Comparison of ENCODE assay signal across 8 mouse cellular contexts in the genomic region with DNA sequence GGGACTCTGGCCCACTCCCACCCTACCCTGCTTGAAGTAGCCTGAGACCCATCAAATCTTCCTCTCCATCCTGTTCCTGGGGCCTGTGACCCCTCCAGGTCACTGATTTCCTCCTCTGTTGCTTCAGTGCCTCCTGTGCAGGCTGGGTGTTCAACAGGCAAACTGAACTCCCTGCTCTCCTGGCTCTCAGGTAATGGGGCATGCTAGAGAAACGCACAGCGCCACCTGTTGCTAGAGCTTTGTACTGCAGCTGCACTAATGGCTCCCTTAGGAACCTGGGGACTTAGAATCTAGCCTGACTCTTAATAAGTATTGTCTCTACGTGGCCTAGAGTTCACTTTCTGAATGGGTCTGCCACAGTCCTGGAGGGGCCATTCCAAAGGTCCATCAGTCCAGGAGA. TPM values are rescaled to one million over a fixed set of nuclear protein-coding genes. Genes with fewer than 3 reads are reported as not detected.
A peak's percentile ranks its signal among the peaks of the same experiment; 100 is the strongest.
DNase-seq lines count a peak whose midpoint lies in the region; ATAC-seq and TF ChIP-seq lines count a peak whose summit lies in the region.

No protein-coding gene starts in this region.

- no peaks in the 10 kb centered on the region for H3K27me3 ChIP-seq in forebrain, embryonic 10.5 days (ENCODE audit: poor library complexity, severe bottlenecking)
- no peaks in the 10 kb centered on the region for H3K27me3 ChIP-seq in forebrain, embryonic 12.5 days
- H3K27me3 ChIP-seq in forebrain, embryonic 15.5 days: no peaks in the 10 kb centered on the region
- H3K27me3 ChIP-seq in hindbrain, postnatal 0 days (ENCODE audit: insufficient read depth, low read length): no peaks in the 10 kb centered on the region
- no peaks in the 10 kb centered on the region for H3K27me3 ChIP-seq in midbrain, embryonic 13.5 days

- H3K9me3 ChIP-seq in forebrain, embryonic 10.5 days: no peaks in the 10 kb centered on the region
- no peaks in the 10 kb centered on the region for H3K9me3 ChIP-seq in forebrain, embryonic 12.5 days
- no peaks in the 10 kb centered on the region for H3K9me3 ChIP-seq in forebrain, embryonic 15.5 days
- H3K9me3 ChIP-seq in hindbrain, postnatal 0 days (ENCODE audit: low read length): no peaks in the 10 kb centered on the region
- H3K9me3 ChIP-seq in midbrain, embryonic 13.5 days: no peaks in the 10 kb centered on the region

- peak; percentile 70 for DNase-seq in forebrain, embryonic 10.5 days (ENCODE audit: extremely low spot score, low spot score)
- DNase-seq in c-Kit-positive CD71-positive TER-119-negative erythroid progenitor cells, embryonic 14.5 days (ENCODE audit: low read depth): peak; percentile 61
- peak; percentile 85 for DNase-seq in hindbrain, postnatal 0 days (ENCODE audit: low spot score)
- peak; percentile 59 to 79 for DNase-seq in left cerebral cortex, postnatal 14 days (ENCODE audit: low spot score in 2 of 2)
- DNase-seq in spleen, postnatal 36 days (ENCODE audit: low spot score in 2 of 2): peak; percentile 54 to 61

- H3K27ac ChIP-seq in forebrain, embryonic 10.5 days: no peak overlapping the region
- H3K27ac ChIP-seq in forebrain, embryonic 12.5 days: no peak overlapping the region
- no peak overlapping the region for H3K27ac ChIP-seq in forebrain, embryonic 15.5 days (replicated peaks)
- H3K27ac ChIP-seq in hindbrain, postnatal 0 days: no peak overlapping the region
- H3K27ac ChIP-seq in midbrain, embryonic 13.5 days: no peak overlapping the region

- TF ChIP-seq CTCF in hindbrain, postnatal 0 days (IDR thresholded peaks at IDR 0.05; ENCODE audit: low read depth): peak; percentile 93

- no peaks in the 10 kb centered on the region for H3K4me1 ChIP-seq in forebrain, embryonic 10.5 days
- no peaks in the 10 kb centered on the region for H3K4me1 ChIP-seq in forebrain, embryonic 12.5 days
- no peaks in the 10 kb centered on the region for H3K4me1 ChIP-seq in forebrain, embryonic 15.5 days
- no peaks in the 10 kb centered on the region for H3K4me1 ChIP-seq in hindbrain, postnatal 0 days (ENCODE audit: insufficient read depth, low read length)
- H3K4me1 ChIP-seq in midbrain, embryonic 13.5 days (replicated peaks): no peaks in the 10 kb centered on the region

- H3K36me3 ChIP-seq in forebrain, embryonic 10.5 days (replicated peaks): peaks cover 41% of the 10 kb centered on the region
- H3K36me3 ChIP-seq in forebrain, embryonic 12.5 days (replicated peaks): peaks cover 18% of the 10 kb centered on the region
- H3K36me3 ChIP-seq in forebrain, embryonic 15.5 days: no peaks in the 10 kb centered on the region
- H3K36me3 ChIP-seq in hindbrain, postnatal 0 days (ENCODE audit: insufficient read depth, low read length): peaks cover 19% of the 10 kb centered on the region
- peaks cover 17% of the 10 kb centered on the region for H3K36me3 ChIP-seq in midbrain, embryonic 13.5 days

- no peak overlapping the region for H3K4me2 ChIP-seq in forebrain, embryonic 12.5 days
- H3K4me2 ChIP-seq in forebrain, embryonic 15.5 days (replicated peaks): no peak overlapping the region
- H3K4me2 ChIP-seq in hindbrain, postnatal 0 days (ENCODE audit: low read depth, low read length): no peak overlapping the region
- H3K4me2 ChIP-seq in midbrain, embryonic 13.5 days (replicated peaks): no peak overlapping the region

- WGBS in forebrain, embryonic 10.5 days: 11% methylated on average over 3 of the region's 3 CpGs
- WGBS in forebrain, embryonic 12.5 days: 3% methylated on average over 3 of the region's 3 CpGs
- WGBS in forebrain, embryonic 15.5 days: 4% methylated on average over 3 of the region's 3 CpGs
- WGBS in hindbrain, postnatal 0 days: 5% methylated on average over 3 of the region's 3 CpGs
- WGBS in midbrain, embryonic 13.5 days: 5% methylated on average over 3 of the region's 3 CpGs

- intact Hi-C loops in left cerebral cortex, postnatal 14 days (cut with DNase I): loop anchor here (5.0 kb wide), 2 partner anchors 154 to 179 kb away; no protein-coding TSS in a partner anchor

- H3K4me3 ChIP-seq in forebrain, embryonic 10.5 days: no peak overlapping the region
- H3K4me3 ChIP-seq in forebrain, embryonic 12.5 days (replicated peaks): no peak overlapping the region
- H3K4me3 ChIP-seq in forebrain, embryonic 15.5 days: no peak overlapping the region
- no peak overlapping the region for H3K4me3 ChIP-seq in hindbrain, postnatal 0 days (ENCODE audit: low read length)
- H3K4me3 ChIP-seq in midbrain, embryonic 13.5 days (replicated peaks): no peak overlapping the region

- no peak for ATAC-seq in forebrain, embryonic 12.5 days (ENCODE audit: low FRiP score)
- ATAC-seq in forebrain, embryonic 15.5 days (replicated peaks): peak; percentile 36; the same call in 1 of the 2 replicates
- peak; percentile 43 for ATAC-seq in hindbrain, postnatal 0 days
- 0 out of 2 replicates have a peak, but pooled peaks have one; percentile 44 for ATAC-seq in midbrain, embryonic 13.5 days

- H3K9ac ChIP-seq in forebrain, embryonic 12.5 days: no peak overlapping the region
- no peak overlapping the region for H3K9ac ChIP-seq in forebrain, embryonic 15.5 days (replicated peaks)
- H3K9ac ChIP-seq in hindbrain, postnatal 0 days (replicated peaks; ENCODE audit: low read length): no peak overlapping the region
- no peak overlapping the region for H3K9ac ChIP-seq in midbrain, embryonic 13.5 days (replicated peaks)

RNA-seq across cellular contexts. Expression of a gene that starts 10.4 kb away (rescaled TPM):
- polyA plus RNA-seq in forebrain, embryonic 10.5 days (2016; fragmentation: Nextera tagmentation; extraction: Ambion mirVana): 2.9 and 3.0 TPM in 2 replicates
- polyA plus RNA-seq in forebrain, embryonic 12.5 days (2016; fragmentation: Nextera tagmentation; extraction: Ambion mirVana): 3.4 and 4.5 TPM in 2 replicates
- polyA plus RNA-seq in forebrain, embryonic 15.5 days (2015; fragmentation: Nextera tagmentation; extraction: Ambion mirVana): 5.2 and 5.9 TPM in 2 replicates
- total RNA-seq in hindbrain, postnatal 0 days (2014; rRNA removed): 28.4 and 35.9 TPM in 2 replicates
- polyA plus RNA-seq in hindbrain, postnatal 0 days (2015; fragmentation: Nextera tagmentation; extraction: Ambion mirVana): 5.2 and 5.4 TPM in 2 replicates
- 10 to 100 TPM; 28.7 to 30.4 TPM for total RNA-seq in left cerebral cortex, postnatal 14 days (2021)
- 4.2 and 4.8 TPM in 2 replicates for polyA plus RNA-seq in midbrain, embryonic 13.5 days (2015; fragmentation: Nextera tagmentation; extraction: Ambion mirVana)

RNA-seq across cellular contexts. Expression of a gene that starts 29.8 kb away (rescaled TPM):
- polyA plus RNA-seq in forebrain, embryonic 10.5 days (2016; fragmentation: Nextera tagmentation; extraction: Ambion mirVana): 14.5 and 15.5 TPM in 2 replicates
- polyA plus RNA-seq in forebrain, embryonic 12.5 days (2016; fragmentation: Nextera tagmentation; extraction: Ambion mirVana): 9.9 and 11.3 TPM in 2 replicates
- 9.8 and 9.9 TPM in 2 replicates for polyA plus RNA-seq in forebrain, embryonic 15.5 days (2015; fragmentation: Nextera tagmentation; extraction: Ambion mirVana)
- total RNA-seq in hindbrain, postnatal 0 days (2014; rRNA removed): 18.5 and 19.6 TPM in 2 replicates
- 9.6 and 10.0 TPM in 2 replicates for polyA plus RNA-seq in hindbrain, postnatal 0 days (2015; fragmentation: Nextera tagmentation; extraction: Ambion mirVana)
- 10 to 100 TPM; 12.6 to 13.5 TPM for total RNA-seq in left cerebral cortex, postnatal 14 days (2021)
- 8.8 and 10.0 TPM in 2 replicates for polyA plus RNA-seq in midbrain, embryonic 13.5 days (2015; fragmentation: Nextera tagmentation; extraction: Ambion mirVana)

RNA-seq across cellular contexts. Expression of a gene that starts 35.4 kb away (rescaled TPM):
- 15.3 and 16.5 TPM in 2 replicates for polyA plus RNA-seq in forebrain, embryonic 10.5 days (2016; fragmentation: Nextera tagmentation; extraction: Ambion mirVana)
- 14.8 and 15.0 TPM in 2 replicates for polyA plus RNA-seq in forebrain, embryonic 12.5 days (2016; fragmentation: Nextera tagmentation; extraction: Ambion mirVana)
- polyA plus RNA-seq in forebrain, embryonic 15.5 days (2015; fragmentation: Nextera tagmentation; extraction: Ambion mirVana): 12.0 and 14.4 TPM in 2 replicates
- total RNA-seq in hindbrain, postnatal 0 days (2014; rRNA removed): 8.1 and 11.5 TPM in 2 replicates
- polyA plus RNA-seq in hindbrain, postnatal 0 days (2015; fragmentation: Nextera tagmentation; extraction: Ambion mirVana): 11.2 and 12.7 TPM in 2 replicates
- 1 to 10 TPM; 5.2 to 6.4 TPM for total RNA-seq in left cerebral cortex, postnatal 14 days (2021)
- polyA plus RNA-seq in midbrain, embryonic 13.5 days (2015; fragmentation: Nextera tagmentation; extraction: Ambion mirVana): 16.1 and 19.0 TPM in 2 replicates

RNA-seq across cellular contexts. Expression of a gene that starts 38.0 kb away (rescaled TPM):
- not detected in 2 replicates for polyA plus RNA-seq in forebrain, embryonic 10.5 days (2016; fragmentation: Nextera tagmentation; extraction: Ambion mirVana)
- 0.50 TPM in 1 of 2 replicates, not detected in the other for polyA plus RNA-seq in forebrain, embryonic 12.5 days (2016; fragmentation: Nextera tagmentation; extraction: Ambion mirVana)
- polyA plus RNA-seq in forebrain, embryonic 15.5 days (2015; fragmentation: Nextera tagmentation; extraction: Ambion mirVana): 1.1 TPM in 1 of 2 replicates, not detected in the other
- not detected in 2 replicates for total RNA-seq in hindbrain, postnatal 0 days (2014; rRNA removed)
- polyA plus RNA-seq in hindbrain, postnatal 0 days (2015; fragmentation: Nextera tagmentation; extraction: Ambion mirVana): not detected in 2 replicates
- not detected for total RNA-seq in left cerebral cortex, postnatal 14 days (2021)
- polyA plus RNA-seq in midbrain, embryonic 13.5 days (2015; fragmentation: Nextera tagmentation; extraction: Ambion mirVana): not detected in 2 replicates

RNA-seq across cellular contexts. Expression of a gene that starts 46.0 kb away (rescaled TPM):
- polyA plus RNA-seq in forebrain, embryonic 10.5 days (2016; fragmentation: Nextera tagmentation; extraction: Ambion mirVana): 17.9 and 22.2 TPM in 2 replicates
- polyA plus RNA-seq in forebrain, embryonic 12.5 days (2016; fragmentation: Nextera tagmentation; extraction: Ambion mirVana): 16.7 and 17.9 TPM in 2 replicates
- polyA plus RNA-seq in forebrain, embryonic 15.5 days (2015; fragmentation: Nextera tagmentation; extraction: Ambion mirVana): 18.2 and 19.2 TPM in 2 replicates
- total RNA-seq in hindbrain, postnatal 0 days (2014; rRNA removed): 38.1 and 55.1 TPM in 2 replicates
- 30.8 and 32.5 TPM in 2 replicates for polyA plus RNA-seq in hindbrain, postnatal 0 days (2015; fragmentation: Nextera tagmentation; extraction: Ambion mirVana)
- total RNA-seq in left cerebral cortex, postnatal 14 days (2021): 10 to 100 TPM; 13.9 to 18.7 TPM
- 22.1 and 22.3 TPM in 2 replicates for polyA plus RNA-seq in midbrain, embryonic 13.5 days (2015; fragmentation: Nextera tagmentation; extraction: Ambion mirVana)
